Mouse (Mus musculus) E14TG2a.4 (cell line): ENCODE data around the gene Dock4.

ENCODE experiments used
- CTCF ChIP-seq: conservative IDR thresholded peaks from 2 replicates; pipeline ENCODE4 v1.5.1; 2014; ENCODE audit warnings: low read length
- NANOG ChIP-seq: IDR thresholded peaks from 2 replicates; pipeline ENCODE4 v1.6.1; 2014; ENCODE audit warnings: borderline replicate concordance, low read length, mixed read lengths

DNA sequence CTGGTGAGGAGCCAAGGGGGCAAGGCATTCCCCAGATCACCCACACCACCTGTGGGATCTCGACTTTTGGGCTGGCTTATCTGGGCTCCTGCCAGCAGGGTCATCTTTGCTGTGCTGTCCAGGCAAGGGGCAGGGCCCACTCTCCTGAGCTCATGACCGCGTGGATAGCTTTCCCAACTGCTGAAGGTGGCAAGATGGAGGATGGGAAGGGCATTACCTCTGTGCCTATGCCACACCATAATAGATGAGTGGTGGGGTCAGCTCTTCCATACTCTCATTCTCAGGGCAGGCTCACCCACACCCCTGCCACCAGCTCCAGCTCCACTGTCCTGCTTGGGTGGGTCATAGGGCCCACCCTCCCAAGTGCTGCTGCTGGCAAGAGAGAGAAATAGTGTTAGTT lies 439.2 kb downstream of the Dock4 start:
- TF ChIP-seq CTCF: no peak
- no peak for TF ChIP-seq NANOG
